Mouse (Mus musculus): ENCODE measurements around the gene Hcar1.

DNA sequence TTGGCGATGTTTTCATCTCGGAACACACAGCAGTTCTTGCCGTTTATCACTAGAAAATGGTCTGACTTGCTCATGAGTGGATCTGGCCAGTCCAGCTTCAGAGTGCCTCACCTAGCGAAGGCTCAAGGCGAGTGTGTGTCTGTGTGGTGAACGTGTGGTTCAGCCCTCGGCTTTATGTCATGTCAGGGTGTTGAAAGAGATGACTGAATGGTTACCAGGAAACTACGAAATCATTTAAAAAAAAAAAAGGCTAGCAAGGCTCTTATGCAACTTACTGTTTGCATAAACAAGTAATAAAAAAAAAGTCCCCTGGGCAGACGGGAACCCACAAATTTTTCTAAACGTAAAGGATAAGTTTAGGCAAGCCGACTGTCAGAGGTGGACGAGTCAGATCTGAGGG is 14.5 kb downstream of the Hcar1 start, which contains the start of gene Hcar2:
- TF ChIP-seq CTCF (IDR thresholded peaks at IDR 0.05; ENCODE audit: extremely low read depth, insufficient read depth, low read length), result no peak
- no peak for TF ChIP-seq POLR2A (IDR thresholded peaks at IDR 0.05; ENCODE audit: extremely low read depth, insufficient read depth, low read length)

Data from cortical plate, adult 2 months (tissue).